Mouse (Mus musculus) pancreas, adult 10 weeks (tissue): ENCODE measurements around the gene Hist2h2aa2. TPM values are rescaled to one million over a fixed set of nuclear protein-coding genes. Genes with fewer than 3 reads are reported as not detected.

ENCODE experiments used
- polyA plus RNA-seq: library from polyadenylated mRNA; stranded (reverse); fragments of 350-450 nt; fragmentation: Illumina TruSeq; extraction: RNeasy Lipid Tissue Mini Kit (QIAGEN cat#74804); gene quantifications from one replicate; pipeline ENCODE4 v1.2.3, GENCODE M21; 2015; ENCODE audit warnings: low read depth, low replicate concordance; ENCODE audit not compliant: insufficient read depth

Hist2h2aa2 gene
- 53.9 TPM for polyA plus RNA-seq

GRCm38 (mm10) chr3:96239949-96240798 lies at the start of gene Hist2h2aa2:
Gene Hist2h2aa2, minus strand, starts transcription at chr3:96240276.

DNA sequence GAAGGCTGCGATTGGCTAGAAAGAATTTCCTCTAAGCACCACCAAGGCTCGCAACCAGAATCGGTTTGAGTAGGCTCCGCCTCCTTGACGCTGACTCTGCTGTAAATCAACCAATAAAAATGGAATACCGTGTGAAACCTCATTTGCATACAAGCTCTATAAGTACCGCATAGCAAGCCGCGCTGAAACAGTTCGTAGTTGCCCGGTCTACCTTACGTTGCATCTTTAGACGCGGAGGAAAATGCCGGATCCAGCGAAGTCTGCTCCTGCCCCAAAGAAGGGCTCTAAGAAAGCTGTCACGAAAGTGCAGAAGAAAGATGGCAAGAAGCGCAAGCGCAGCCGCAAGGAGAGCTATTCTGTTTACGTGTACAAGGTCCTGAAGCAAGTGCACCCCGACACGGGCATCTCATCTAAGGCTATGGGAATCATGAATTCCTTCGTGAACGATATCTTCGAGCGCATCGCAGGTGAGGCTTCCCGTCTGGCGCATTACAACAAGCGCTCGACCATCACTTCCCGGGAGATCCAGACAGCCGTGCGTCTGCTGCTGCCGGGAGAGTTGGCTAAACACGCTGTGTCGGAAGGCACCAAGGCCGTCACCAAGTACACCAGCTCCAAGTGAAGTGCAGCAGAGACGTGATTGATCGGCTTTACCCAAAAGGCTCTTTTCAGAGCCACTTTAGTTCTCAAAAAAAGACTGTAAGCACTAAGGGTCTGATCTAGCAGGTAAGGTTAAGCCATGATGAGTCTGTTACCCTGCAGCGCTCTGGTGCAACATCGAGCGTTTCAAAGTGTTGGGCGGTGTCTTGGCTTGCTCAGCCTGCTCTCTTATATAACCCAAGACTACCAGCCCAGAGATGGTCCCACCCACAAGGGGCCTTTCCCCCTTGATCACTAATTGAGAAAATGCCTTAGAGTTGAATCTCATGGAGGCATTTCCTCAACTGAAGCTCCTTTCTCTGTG lies 29.7 kb upstream of the Hist2h2aa2 start, which contains the start of gene Hist2h2bb:
Gene Hist2h2bb, plus strand, starts transcription at position 242 of the 964 bp plus-strand sequence.

DNA sequence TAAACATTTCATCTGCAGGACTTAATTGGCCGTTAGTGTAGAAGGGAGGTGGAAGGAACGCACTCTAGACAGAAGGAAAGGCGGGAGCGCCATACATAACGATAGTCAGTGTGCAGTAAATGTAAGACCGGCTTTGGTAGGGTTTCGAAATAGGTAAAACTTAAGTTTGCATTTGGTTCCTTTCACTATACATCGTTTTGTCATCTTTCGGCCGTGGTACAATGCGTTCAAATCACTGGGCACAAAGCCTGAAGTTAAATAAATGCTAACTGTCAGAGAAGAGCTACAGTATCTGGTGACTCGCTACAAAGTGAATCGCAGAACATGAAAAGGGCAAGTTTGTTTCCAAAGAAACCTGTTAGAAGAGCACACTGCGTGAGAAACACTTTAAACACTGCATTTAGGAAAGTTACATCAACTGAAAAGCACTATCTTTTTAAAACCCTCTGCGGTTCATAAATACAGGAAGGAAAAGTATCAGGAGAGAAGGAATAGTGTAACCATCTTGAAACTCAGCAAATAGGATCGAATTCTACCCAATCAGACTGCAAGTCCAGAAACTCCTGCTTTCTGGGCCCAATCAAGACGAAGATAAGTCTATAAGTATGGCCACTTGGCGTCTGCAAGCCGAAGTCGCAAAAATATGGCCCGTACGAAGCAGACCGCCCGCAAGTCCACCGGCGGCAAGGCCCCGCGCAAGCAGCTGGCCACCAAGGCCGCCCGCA lies 28.1 kb upstream of the Hist2h2aa2 start, which contains the start of gene Hist2h3b:
Gene Hist2h3b, plus strand, starts transcription at position 604 of the 725 bp plus-strand sequence.

DNA sequence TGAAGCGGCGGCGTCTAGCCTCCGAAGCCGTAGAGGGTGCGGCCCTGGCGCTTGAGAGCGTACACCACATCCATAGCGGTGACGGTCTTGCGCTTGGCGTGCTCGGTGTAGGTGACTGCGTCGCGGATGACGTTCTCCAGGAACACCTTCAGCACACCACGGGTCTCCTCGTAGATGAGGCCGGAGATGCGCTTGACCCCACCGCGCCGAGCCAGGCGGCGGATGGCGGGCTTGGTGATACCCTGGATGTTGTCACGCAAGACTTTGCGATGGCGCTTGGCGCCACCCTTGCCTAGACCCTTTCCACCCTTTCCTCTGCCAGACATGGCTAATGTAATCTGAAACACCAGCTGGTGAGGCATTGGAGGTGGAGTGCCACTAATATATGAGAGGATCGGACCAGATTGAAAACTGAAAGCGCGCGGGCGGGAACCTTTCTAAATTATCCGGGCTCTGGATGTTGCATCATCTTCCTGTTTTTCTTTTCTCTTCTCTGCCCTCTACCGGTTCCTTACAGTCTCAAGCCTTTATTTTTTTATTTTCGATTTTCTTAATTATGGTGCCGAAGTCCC lies 23.0 kb upstream of the Hist2h2aa2 start, which contains the start of gene Hist2h4:
Gene Hist2h4, minus strand, starts transcription at position 333 of the 572 bp plus-strand sequence.

GRCm38 (mm10) chr3:96246427-96246856 lies 6.4 kb upstream of the Hist2h2aa2 start, which contains the start of gene Hist2h3c1:
Gene Hist2h3c1, plus strand, starts transcription at chr3:96246685.

DNA sequence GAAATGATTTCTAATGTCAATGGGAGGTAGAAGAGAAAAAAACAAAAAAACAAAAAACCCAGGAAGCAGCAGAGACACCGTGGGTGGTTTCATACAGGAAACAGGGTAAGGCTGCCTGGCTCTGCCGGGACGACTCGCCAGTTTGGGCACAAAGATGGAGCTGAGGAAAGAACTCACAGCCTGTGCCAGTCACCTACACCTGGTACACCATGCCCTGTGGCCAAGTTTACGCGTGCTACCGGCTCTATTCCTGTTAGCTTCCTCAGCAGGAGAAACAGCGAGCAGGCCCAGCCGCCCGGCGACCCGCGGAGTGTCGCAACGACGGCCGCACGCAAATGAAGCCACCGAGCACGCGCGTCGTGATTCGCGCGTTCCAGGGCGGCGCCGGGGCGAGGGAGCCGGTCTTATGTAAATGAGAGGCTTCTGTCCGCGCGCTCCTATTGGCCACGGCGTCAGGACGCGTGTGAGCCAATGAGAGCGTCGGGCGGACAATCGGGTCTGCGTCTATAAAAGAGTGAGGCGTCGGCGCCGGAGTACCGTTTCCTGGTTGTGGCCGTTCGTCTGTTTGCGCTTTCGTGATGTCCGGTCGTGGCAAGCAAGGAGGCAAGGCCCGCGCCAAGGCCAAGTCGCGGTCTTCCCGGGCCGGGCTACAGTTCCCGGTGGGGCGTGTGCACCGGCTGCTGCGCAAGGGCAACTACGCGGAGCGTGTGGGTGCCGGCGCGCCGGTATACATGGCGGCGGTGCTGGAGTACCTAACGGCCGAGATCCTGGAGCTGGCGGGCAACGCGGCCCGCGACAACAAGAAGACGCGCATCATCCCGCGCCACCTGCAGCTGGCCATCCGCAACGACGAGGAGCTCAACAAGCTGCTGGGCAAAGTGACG lies 5.2 kb upstream of the Hist2h2aa2 start, which contains the start of gene Hist2h2aa1:
Gene Hist2h2aa1, plus strand, starts transcription at position 495 of the 884 bp plus-strand sequence.

GRCm38 (mm10) chr3:96238954-96239793 lies 902 bp downstream of the Hist2h2aa2 start, which contains the start of gene Hist2h3c2:
Gene Hist2h3c2, minus strand, starts transcription at chr3:96239127.

DNA sequence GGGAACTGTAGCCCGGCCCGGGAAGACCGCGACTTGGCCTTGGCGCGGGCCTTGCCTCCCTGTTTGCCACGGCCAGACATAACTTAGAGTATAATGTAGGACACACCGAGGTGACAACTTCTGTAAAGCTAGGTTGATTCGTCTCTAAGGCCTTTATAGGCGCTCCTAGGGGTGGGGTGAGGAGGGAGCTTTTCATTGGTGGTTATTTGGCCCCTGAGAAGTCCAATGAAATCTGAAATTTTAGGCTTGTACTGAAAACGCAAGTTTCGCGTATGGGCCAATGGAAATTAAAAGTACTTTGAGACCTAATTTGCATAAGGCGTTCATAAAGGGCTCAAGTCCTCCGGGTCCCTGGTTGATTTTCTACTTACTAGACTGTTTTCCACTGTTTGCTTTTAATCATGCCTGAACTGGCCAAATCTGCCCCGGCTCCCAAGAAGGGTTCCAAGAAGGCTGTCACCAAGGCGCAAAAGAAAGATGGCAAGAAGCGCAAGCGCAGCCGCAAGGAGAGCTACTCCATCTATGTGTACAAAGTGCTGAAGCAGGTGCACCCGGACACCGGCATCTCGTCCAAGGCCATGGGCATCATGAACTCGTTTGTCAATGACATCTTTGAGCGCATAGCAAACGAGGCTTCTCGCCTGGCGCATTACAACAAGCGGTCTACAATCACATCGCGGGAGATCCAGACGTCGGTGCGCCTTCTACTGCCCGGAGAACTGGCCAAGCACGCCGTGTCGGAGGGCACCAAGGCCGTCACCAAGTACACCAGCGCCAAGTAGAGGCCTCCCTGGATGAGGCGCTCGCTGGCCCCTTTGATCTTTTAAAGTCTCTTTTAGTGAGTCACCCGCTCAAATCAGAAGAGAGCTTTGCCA lies 19.1 kb downstream of the Hist2h2aa2 start, which contains the start of the genes Hist2h2ac and Hist2h2be:
Gene Hist2h2ac, minus strand, starts transcription at position 116 of the 875 bp plus-strand sequence.
Gene Hist2h2be, plus strand, starts transcription at position 355 of the 875 bp plus-strand sequence.

GRCm38 (mm10) chr3:96219661-96220130 lies 20.4 kb downstream of the Hist2h2aa2 start, which contains the start of the genes Bola1 and Hist2h2ab:
Gene Bola1, minus strand, starts transcription at chr3:96219709.
Gene Hist2h2ab, plus strand, starts transcription at chr3:96219865.

Other genes with a start within 250 kb of the Hist2h2aa2 start
- gene Plekho1, start 244.3 kb downstream of the Hist2h2aa2 start, polyA plus RNA-seq = 14.3 TPM
- gene Vps45, start 181.8 kb downstream of the Hist2h2aa2 start, polyA plus RNA-seq = 7.2 TPM
- 4.3 TPM for gene Otud7b, start 135.7 kb downstream of the Hist2h2aa2 start, polyA plus RNA-seq
- gene Mtmr11, start 78.3 kb downstream of the Hist2h2aa2 start, polyA plus RNA-seq = 4.8 TPM
- gene Sf3b4, start 67.9 kb downstream of the Hist2h2aa2 start, polyA plus RNA-seq = 11.0 TPM
- 3.8 TPM for gene Sv2a, start 59.1 kb downstream of the Hist2h2aa2 start, polyA plus RNA-seq
- 9.0 TPM for gene Bola1, start 20.6 kb downstream of the Hist2h2aa2 start, polyA plus RNA-seq
- not detected for gene Hist2h2ab, start 20.4 kb downstream of the Hist2h2aa2 start, polyA plus RNA-seq
- not detected for gene Hist2h2ac, start 19.4 kb downstream of the Hist2h2aa2 start, polyA plus RNA-seq
- gene Hist2h2be, start 19.2 kb downstream of the Hist2h2aa2 start, polyA plus RNA-seq = 3.3 TPM
- gene Hist2h3c2, start 1.1 kb downstream of the Hist2h2aa2 start, polyA plus RNA-seq = not detected
- 9.9 TPM for gene Hist2h2aa1, start 5.2 kb upstream of the Hist2h2aa2 start, polyA plus RNA-seq
- 5.1 TPM for gene Hist2h3c1, start 6.4 kb upstream of the Hist2h2aa2 start, polyA plus RNA-seq
- gene Hist2h4, start 23.0 kb upstream of the Hist2h2aa2 start, polyA plus RNA-seq = 2.5 TPM
- gene Hist2h3b, start 28.4 kb upstream of the Hist2h2aa2 start, polyA plus RNA-seq = not detected
- gene Hist2h2bb, start 29.5 kb upstream of the Hist2h2aa2 start, polyA plus RNA-seq = not detected
- gene Fcgr1, start 53.7 kb upstream of the Hist2h2aa2 start, polyA plus RNA-seq = 0.61 TPM
- not detected for gene BC107364, start 212.0 kb upstream of the Hist2h2aa2 start, polyA plus RNA-seq